Mouse (Mus musculus) olfactory bulb, adult 2 months (tissue): ENCODE measurements around the gene Fsip1.

Experiments
- CTCF ChIP-seq: fragments of 200-500 bp; IDR thresholded peaks from 2 replicates; pipeline ENCODE4 v1.5.1; 2012; ENCODE audit warnings: low read depth, mild to moderate bottlenecking, low read length, moderate library complexity; ENCODE audit not compliant: insufficient read depth
- POLR2A ChIP-seq: fragments of 200-500 bp; IDR thresholded peaks from 2 replicates; pipeline ENCODE4 v1.6.1; 2012; ENCODE audit warnings: mild to moderate bottlenecking, low read depth, low read length, moderate library complexity; ENCODE audit not compliant: insufficient read depth

GRCm38 (mm10) chr2:118209712-118210111 is 47.1 kb downstream of the Fsip1 start:
- no peak for TF ChIP-seq POLR2A
- no peak for TF ChIP-seq CTCF
